Mouse (Mus musculus): Measurements from ENCODE around the gene Minpp1.

DNA sequence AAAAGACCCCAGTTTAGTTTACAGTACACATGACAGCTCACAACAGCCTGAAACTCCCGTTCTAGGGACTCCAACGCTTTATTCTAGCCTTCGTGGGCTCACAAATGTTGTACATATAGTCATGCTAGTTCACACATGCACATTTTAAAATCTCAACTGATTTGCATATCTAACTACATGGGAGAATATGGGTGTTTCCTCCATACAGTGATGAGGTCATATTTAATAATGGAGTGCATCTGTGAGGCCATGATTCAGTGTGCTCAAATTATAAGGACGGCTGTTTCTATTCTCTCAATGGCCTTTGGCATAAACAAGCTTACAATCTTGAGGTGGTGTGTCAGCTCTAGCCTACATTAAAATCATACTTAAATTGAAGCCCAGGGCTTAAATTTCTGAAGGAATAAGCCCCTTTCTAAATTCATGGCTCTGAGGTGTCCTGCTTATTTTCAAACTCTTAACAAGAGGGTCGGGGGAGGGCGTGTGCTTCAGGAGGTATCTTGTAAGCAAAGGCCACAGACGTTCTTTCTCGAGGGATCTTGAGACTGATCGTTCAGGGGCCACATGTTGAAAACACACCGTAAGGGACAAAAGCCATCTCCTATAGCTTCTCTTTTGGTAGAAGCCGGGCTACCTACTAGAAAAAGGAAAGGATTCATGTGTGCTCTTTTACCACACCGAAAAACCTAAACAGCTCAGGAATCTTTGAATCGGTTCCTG lies 468 bp upstream of the Minpp1 start:
- TF ChIP-seq CTCF (IDR thresholded peaks at IDR 0.05; ENCODE audit: low read depth, low read length) (no peak), POLR2A (IDR thresholded peaks at IDR 0.05; ENCODE audit: borderline replicate concordance, low read depth, low read length) (no peak)
